Mouse (Mus musculus) intestine, embryonic 15.5 days (tissue): Measurements from ENCODE around the gene Atp6v0e. TPM values are rescaled to one million over a fixed set of nuclear protein-coding genes. Genes with fewer than 3 reads are reported as not detected.

ENCODE experiments used
- polyA plus RNA-seq: library from polyadenylated mRNA; unstranded; fragments of >200 nt; fragmentation: Nextera tagmentation; extraction: Ambion mirVana; gene quantifications from 2 replicates; pipeline ENCODE4 v1.2.1, GENCODE M21; 2015

Gene Atp6v0e
- polyA plus RNA-seq, 1 experiment from 2014 or later: 259 TPM

Other genes starting within 250 kb of the Atp6v0e start
- 1.8 and 2.2 TPM in 2 replicates for gene Neurl1b, start 248.4 kb upstream of the Atp6v0e start, polyA plus RNA-seq
- gene Ergic1, start 101.7 kb upstream of the Atp6v0e start, polyA plus RNA-seq: 97.0 and 100 TPM in 2 replicates
- gene Dusp1, start 101.1 kb upstream of the Atp6v0e start, polyA plus RNA-seq: 14.3 and 15.1 TPM in 2 replicates
- gene Crebrf, start 52.4 kb downstream of the Atp6v0e start, polyA plus RNA-seq: 8.3 and 8.8 TPM in 2 replicates
- gene Bnip1, start 117.8 kb downstream of the Atp6v0e start, polyA plus RNA-seq: 48.7 and 50.1 TPM in 2 replicates
- 0.14 TPM in 1 of 2 replicates, not detected in the other for gene Nkx2-5, start 181.8 kb downstream of the Atp6v0e start, polyA plus RNA-seq